Mouse (Mus musculus) limb, embryonic 14.5 days (tissue): Measurements from ENCODE around the gene Slc25a11. TPM values are rescaled to one million over a fixed set of nuclear protein-coding genes. Genes with fewer than 3 reads are reported as not detected.

ENCODE experiments used
- ATAC-seq: fragments of 200-750 bp; cut with Nextera tagmentation; 2 replicates; pipeline ENCODE4 v1.8.0; 2017; ENCODE audit warnings: low read depth, moderate number of reproducible peaks, moderate TSS enrichment; ENCODE audit not compliant: low FRiP score
- DNase-seq: peaks from one replicate; pipeline ENCODE4 v3.0.0-alpha.2; 2015; ENCODE audit warnings: low spot score
- H3K27ac ChIP-seq: fragments of 300-500 bp; sonication (generic); replicated peaks from 2 replicates; pipeline ENCODE4 v1.5.1; 2014; ENCODE audit warnings: low read depth, mild to moderate bottlenecking, low read length, moderate library complexity, mixed read lengths
- H3K27me3 ChIP-seq: fragments of 300-500 bp; sonication (generic); 2 replicates; pipeline ENCODE4 v1.6.1; 2014; ENCODE audit warnings: low read length, mixed read lengths; ENCODE audit not compliant: control insufficient read depth, insufficient read depth
- H3K36me3 ChIP-seq: fragments of 300-500 bp; sonication (generic); 2 replicates; pipeline ENCODE4 v1.6.1; 2014; ENCODE audit warnings: mild to moderate bottlenecking, low read length, moderate library complexity, mixed read lengths; ENCODE audit not compliant: control insufficient read depth, insufficient read depth
- H3K4me1 ChIP-seq: fragments of 300-500 bp; sonication (generic); 2 replicates; pipeline ENCODE4 v1.6.1; 2014; ENCODE audit warnings: antibody characterized with exemption, low read length, mixed read lengths; ENCODE audit not compliant: control insufficient read depth, insufficient read depth
- H3K4me2 ChIP-seq: fragments of 300-500 bp; sonication (generic); replicated peaks from 2 replicates; pipeline ENCODE4 v1.6.1; 2014; ENCODE audit warnings: low read depth, mild to moderate bottlenecking, low read length, moderate library complexity; ENCODE audit not compliant: severe bottlenecking
- H3K4me3 ChIP-seq: fragments of 300-500 bp; sonication (generic); replicated peaks from 2 replicates; pipeline ENCODE4 v1.5.1; 2014; ENCODE audit warnings: low read length
- H3K9ac ChIP-seq: fragments of 300-500 bp; sonication (generic); 2 replicates; pipeline ENCODE4 v1.6.1; 2014; ENCODE audit warnings: mild to moderate bottlenecking, low read depth, low read length, moderate library complexity; ENCODE audit not compliant: severe bottlenecking
- H3K9me3 ChIP-seq: fragments of 300-500 bp; sonication (generic); 2 replicates; pipeline ENCODE4 v1.6.1; 2016; ENCODE audit warnings: low read length; ENCODE audit not compliant: control insufficient read depth
- POLR2A ChIP-seq: fragments of 200-500 bp; IDR thresholded peaks from 2 replicates; pipeline ENCODE4 v1.8.0; 2012; ENCODE audit warnings: inconsistent platforms, mild to moderate bottlenecking, moderate library complexity, borderline replicate concordance; ENCODE audit not compliant: insufficient read depth, insufficient read length; ENCODE audit errors: extremely low read depth
- WGBS: fragments of 180-500 bp; shearing (Covaris S2); extraction: QIAGEN DNeasy Blood & Tissue Kit; methylation state at CpG from one replicate; pipeline ENCODE4 v1.1.7; 2014; 5-methylcytosine and 5-hydroxymethylcytosine counted together
- polyA plus RNA-seq, 2 experiments: library from polyadenylated mRNA; depleted of rRNA in 1 of 2; stranded (reverse) in 1 of 2; unstranded in 1 of 2; fragments of >200 nt; fragmentation: Nextera tagmentation in 1 of 2; extraction: Ambion mirVana in 1 of 2; gene quantifications; 2 replicates each; pipeline versions ENCODE4 v1.2.1 to v1.2.3; 2012 to 2014

The Slc25a11 gene
- polyA plus RNA-seq, 2 experiments: 134 to 163 TPM

GRCm38 (mm10) chr11:70638714-70639278 lies 8.5 kb downstream of the Slc25a11 start, which contains the start of gene Gp1ba:
Gene Gp1ba, plus strand, starts transcription at chr11:70639122.
- Histone ChIP-seq H3K4me2 (no peak within 1 kb of the TSS), H3K9me3 (no peaks in the 10 kb centered on the region), H3K4me3 (no peak within 1 kb of the TSS), H3K36me3 (peaks cover 3% of the 10 kb centered on the region; the same call in 1 of the 2 replicates), H3K27me3 (no peaks in the 10 kb centered on the region), H3K4me1 (no peaks in the 10 kb centered on the region), H3K27ac (no peak within 1 kb of the TSS), H3K9ac (no peak within 1 kb of the TSS)
- TF ChIP-seq POLR2A: no peak
- ATAC-seq (no peak), DNase-seq (no peak)
- 50% methylated on average over 5 of the region's 5 CpGs for WGBS

DNA sequence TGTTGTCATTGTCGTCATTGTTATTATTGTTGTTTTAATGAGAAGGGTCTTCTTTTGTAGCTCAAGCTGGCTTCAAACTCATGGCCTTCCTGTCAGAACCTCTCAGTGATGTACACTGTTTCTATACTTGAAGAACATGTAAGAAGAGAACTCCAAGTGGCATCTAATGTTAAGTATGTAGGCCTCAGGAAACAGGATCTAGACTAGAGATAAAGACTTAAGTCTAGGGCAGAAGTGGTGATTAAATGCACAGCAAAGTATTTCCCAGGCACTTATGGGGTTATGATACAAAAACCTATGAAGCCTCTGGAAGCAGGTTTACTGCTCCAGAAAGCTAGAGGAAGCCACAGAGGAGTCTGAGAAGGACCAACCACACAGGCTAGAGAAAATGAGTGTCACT lies 9.0 kb downstream of the Slc25a11 start:
- Histone ChIP-seq H3K36me3 (no peaks in the 10 kb centered on the region), H3K27me3 (no peaks in the 10 kb centered on the region), H3K4me2 (no peak overlapping the region), H3K9me3 (no peaks in the 10 kb centered on the region), H3K4me1 (no peaks in the 10 kb centered on the region), H3K9ac (no peak overlapping the region), H3K4me3 (no peak overlapping the region), H3K27ac (no peak overlapping the region)
- WGBS: 77% methylated on average over 1 of the region's 1 CpGs
- ATAC-seq: no peak
- TF ChIP-seq POLR2A: no peak
- no peak for DNase-seq

DNA sequence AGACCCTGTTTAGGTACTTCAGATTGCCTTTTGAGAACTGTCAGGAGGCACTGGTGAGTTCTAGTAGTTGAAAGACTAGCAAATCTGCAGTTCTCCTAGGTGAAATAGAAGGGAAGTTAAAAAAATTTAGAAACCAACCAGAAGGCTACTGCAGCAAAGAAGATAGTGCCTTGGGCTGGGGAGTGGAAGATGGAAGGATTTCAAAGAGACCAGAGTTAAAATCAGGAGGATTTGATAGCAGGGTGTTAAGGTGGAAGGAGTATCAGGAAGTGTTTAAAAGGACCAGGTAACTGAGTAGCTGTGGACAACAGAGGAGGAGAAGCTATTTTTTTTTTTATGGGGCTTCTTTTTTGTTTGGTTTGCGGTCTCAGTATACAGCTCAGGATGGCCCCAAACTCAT lies 9.5 kb downstream of the Slc25a11 start:
- H3K9ac ChIP-seq: no peak overlapping the region
- H3K36me3 ChIP-seq: no peaks in the 10 kb centered on the region
- no peak overlapping the region for H3K4me3 ChIP-seq
- no peaks in the 10 kb centered on the region for H3K9me3 ChIP-seq
- no peaks in the 10 kb centered on the region for H3K27me3 ChIP-seq
- 71% methylated on average over 1 of the region's 1 CpGs for WGBS
- H3K4me1 ChIP-seq: no peaks in the 10 kb centered on the region
- no peak for DNase-seq
- TF ChIP-seq POLR2A: no peak
- no peak overlapping the region for H3K4me2 ChIP-seq
- no peak for ATAC-seq
- no peak overlapping the region for H3K27ac ChIP-seq

GRCm38 (mm10) chr11:70635601-70636000 lies 11.7 kb downstream of the Slc25a11 start:
- no peak for ATAC-seq
- 78% methylated on average over 4 of the region's 4 CpGs for WGBS
- Histone ChIP-seq H3K4me3 (no peak overlapping the region), H3K27me3 (no peaks in the 10 kb centered on the region), H3K27ac (no peak overlapping the region), H3K9me3 (no peaks in the 10 kb centered on the region), H3K4me2 (no peak overlapping the region), H3K36me3 (no peaks in the 10 kb centered on the region), H3K4me1 (no peaks in the 10 kb centered on the region), H3K9ac (no peak overlapping the region)
- no peak for TF ChIP-seq POLR2A
- DNase-seq: no peak

DNA sequence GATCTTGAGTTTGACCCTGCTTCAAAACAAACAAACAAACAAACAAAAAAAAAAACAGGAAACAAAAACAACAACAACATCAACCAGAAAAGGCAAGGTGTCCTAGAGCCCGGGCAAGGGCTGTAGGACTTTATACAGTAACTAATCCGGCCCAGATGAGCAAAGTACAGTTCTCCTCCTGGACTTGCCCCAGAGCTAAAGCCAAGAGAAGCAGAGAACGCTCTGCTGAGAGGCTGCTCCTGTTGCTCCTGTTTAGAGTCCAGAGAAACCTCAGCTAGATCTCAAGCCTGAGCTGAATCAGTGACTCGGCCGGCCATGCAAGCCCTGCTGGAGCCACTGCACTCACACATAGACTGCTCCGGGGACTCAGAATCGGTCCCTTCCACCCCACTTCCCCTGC lies 17.1 kb downstream of the Slc25a11 start:
- no peak overlapping the region for H3K4me2 ChIP-seq
- 64% methylated on average over 7 of the region's 7 CpGs for WGBS
- no peak for TF ChIP-seq POLR2A
- DNase-seq (no peak), ATAC-seq (no peak)
- no peaks in the 10 kb centered on the region for H3K36me3 ChIP-seq
- no peak overlapping the region for H3K9ac ChIP-seq
- no peak overlapping the region for H3K27ac ChIP-seq
- H3K9me3 ChIP-seq: no peaks in the 10 kb centered on the region
- H3K27me3 ChIP-seq: no peaks in the 10 kb centered on the region
- no peak overlapping the region for H3K4me3 ChIP-seq
- H3K4me1 ChIP-seq: no peaks in the 10 kb centered on the region

- Histone ChIP-seq H3K9ac (no peak overlapping the region), H3K27ac (no peak overlapping the region), H3K27me3 (no peaks in the 10 kb centered on the region), H3K36me3 (no peaks in the 10 kb centered on the region), H3K4me1 (no peaks in the 10 kb centered on the region), H3K9me3 (no peaks in the 10 kb centered on the region), H3K4me2 (no peak overlapping the region), H3K4me3 (no peak overlapping the region)
- DNase-seq (no peak), ATAC-seq (no peak)
- no peak for TF ChIP-seq POLR2A
- WGBS: 51% methylated on average over 5 of the region's 5 CpGs
These were observed 17.7 kb downstream of the Slc25a11 start for GRCm38 (mm10) chr11:70629557-70629956.
